8 mouse cellular contexts compared by ENCODE assay signal in genomic region chr1:22533146-22534096, GRCm38 (mm10).
DNase-seq lines count a peak whose midpoint lies in the region; ATAC-seq and TF ChIP-seq lines count a peak whose summit lies in the region.

No protein-coding gene starts in this region.

- peak; percentile 87 for ATAC-seq in forebrain, postnatal 0 days
- ATAC-seq in midbrain, embryonic 12.5 days (ENCODE audit: low FRiP score, low read depth) = peak; percentile 92

- H3K36me3 ChIP-seq in forebrain, postnatal 0 days (ENCODE audit: insufficient read depth) = peaks cover 4% of the 10 kb centered on the region; the same call in 1 of the 2 replicates
- no peaks in the 10 kb centered on the region for H3K36me3 ChIP-seq in midbrain, embryonic 12.5 days

- peak overlapping the region; percentile 63 for H3K9ac ChIP-seq in forebrain, postnatal 0 days
- peak overlapping the region; percentile 59 for H3K9ac ChIP-seq in midbrain, embryonic 12.5 days (replicated peaks)

- H3K4me3 ChIP-seq in lung, adult 2 months (replicated peaks; ENCODE audit: extremely low read depth, low read depth, low read length) = peak overlapping the region; percentile 19
- H3K4me3 ChIP-seq in forebrain, postnatal 0 days (ENCODE audit: low read depth, low read length) = peak overlapping the region; percentile 68
- H3K4me3 ChIP-seq in midbrain, embryonic 12.5 days = peak overlapping the region; percentile 65

- no peak for TF ChIP-seq POLR2A in lung, adult 2 months (IDR thresholded peaks at IDR 0.05; ENCODE audit: borderline replicate concordance, extremely low read depth, low read depth, low read length)

- H3K27ac ChIP-seq in forebrain, postnatal 0 days (ENCODE audit: low read depth, low read length) = peak overlapping the region; percentile 70
- H3K27ac ChIP-seq in midbrain, embryonic 12.5 days (replicated peaks) = peak overlapping the region; percentile 72

- H3K4me2 ChIP-seq in forebrain, postnatal 0 days (ENCODE audit: low read depth) = peak overlapping the region; percentile 84
- H3K4me2 ChIP-seq in midbrain, embryonic 12.5 days (replicated peaks) = peak overlapping the region; percentile 95

- no peak for DNase-seq in lung, adult 2 months
- no peak for DNase-seq in lung, adult 18-20 months
- DNase-seq in cerebellum, adult 9-11 months = peak; percentile 63
- DNase-seq in forebrain, postnatal 0 days = peak; percentile 64
- peak; percentile 47 to 61 for DNase-seq in kidney, postnatal 4 days
- peak; percentile 51 for DNase-seq in testis, postnatal 10 days (ENCODE audit: low spot score)
- DNase-seq in B cell, adult 2 months = no peak

- WGBS in lung, adult 2 months = 2% methylated on average over 112 of the region's 112 CpGs
- WGBS in forebrain, postnatal 0 days = under 1% methylated on average over 107 of the region's 112 CpGs
- WGBS in midbrain, embryonic 12.5 days = under 1% methylated on average over 110 of the region's 112 CpGs

- no peaks in the 10 kb centered on the region for H3K9me3 ChIP-seq in forebrain, postnatal 0 days (ENCODE audit: low read length)
- H3K9me3 ChIP-seq in midbrain, embryonic 12.5 days = no peaks in the 10 kb centered on the region

- no peaks in the 10 kb centered on the region for H3K27me3 ChIP-seq in forebrain, postnatal 0 days (ENCODE audit: insufficient read depth, low read length)
- peaks cover 23% of the 10 kb centered on the region for H3K27me3 ChIP-seq in midbrain, embryonic 12.5 days

- no peak for TF ChIP-seq CTCF in lung, adult 2 months (IDR thresholded peaks at IDR 0.05; ENCODE audit: insufficient read depth, low read length)
- TF ChIP-seq CTCF in forebrain, postnatal 0 days (IDR thresholded peaks at IDR 0.05; ENCODE audit: low read depth) = peak; percentile 52

- peaks cover 5% of the 10 kb centered on the region for H3K4me1 ChIP-seq in lung, adult 2 months (ENCODE audit: control insufficient read depth, insufficient read depth, low read length)
- no peaks in the 10 kb centered on the region for H3K4me1 ChIP-seq in forebrain, postnatal 0 days (ENCODE audit: insufficient read depth)
- no peaks in the 10 kb centered on the region for H3K4me1 ChIP-seq in midbrain, embryonic 12.5 days

Comparison
In these comparisons a context has a peak if more than half of its experiments do, and no peak if none do; other contexts are left out.
1. DNase-seq: peak in cerebellum, adult 9-11 months (single experiment), forebrain, postnatal 0 days (single experiment), kidney, postnatal 4 days (2 of 2) and testis, postnatal 10 days (single experiment); none in lung, adult 2 months (single experiment), lung, adult 18-20 months (0 of 2) and B cell, adult 2 months (0 of 2).
2. Peak in every context shown above with its lines, with median percentiles within 50 percentile points of each other: H3K4me3 ChIP-seq.